In genomic region chr13:41371547-41371946, GRCm38 (mm10) we compare ENCODE assay signal across 27 mouse cellular contexts.
DNase-seq lines count a peak whose midpoint lies in the region; ATAC-seq and TF ChIP-seq lines count a peak whose summit lies in the region.
"Had no signal": no experiment of that assay in that cellular context is flagged by ENCODE, and none has a peak within 500 bp of the region (broad histone marks: within the 10 kb centered on the region; RNA-seq: fewer than 3 reads in every experiment).

No protein-coding gene starts in this region.

- ATAC-seq in heart, embryonic 15.5 days (replicated peaks; ENCODE audit: insufficient number of reproducible peaks, insufficient read depth, low FRiP score, low read depth), result no peak
- ATAC-seq in limb, embryonic 13.5 days (ENCODE audit: low FRiP score, low read depth), result peak; percentile 72; the same call in 1 of the 2 replicates
- ATAC-seq in limb, embryonic 14.5 days (ENCODE audit: low FRiP score, low read depth), result peak; percentile 63
- ATAC-seq: CD4-positive, CD25-positive, alpha-beta regulatory T cell, adult 4 months; forebrain, embryonic 15.5 days; Patski had no signal

- H3K9me3 ChIP-seq in heart, embryonic 15.5 days (replicated peaks), result no peaks in the 10 kb centered on the region
- H3K9me3 ChIP-seq in limb, embryonic 13.5 days, result no peaks in the 10 kb centered on the region
- H3K9me3 ChIP-seq in limb, embryonic 10.5 days (replicated peaks), result no peaks in the 10 kb centered on the region
- H3K9me3 ChIP-seq in limb, embryonic 14.5 days (ENCODE audit: control insufficient read depth, low read length), result no peaks in the 10 kb centered on the region
- H3K9me3 ChIP-seq: embryonic facial prominence, embryonic 15.5 days; forebrain, embryonic 12.5 days; forebrain, embryonic 15.5 days; heart, embryonic 12.5 days; hindbrain, embryonic 12.5 days; hindbrain, embryonic 15.5 days had no signal

- H3K4me3 ChIP-seq in heart, embryonic 15.5 days, result no peak overlapping the region
- H3K4me3 ChIP-seq in limb, embryonic 13.5 days, result no peak overlapping the region
- H3K4me3 ChIP-seq in limb, embryonic 10.5 days, result no peak overlapping the region
- H3K4me3 ChIP-seq in limb, embryonic 14.5 days (replicated peaks; ENCODE audit: low read length), result no peak overlapping the region
- H3K4me3 ChIP-seq: embryonic facial prominence, embryonic 15.5 days; erythroblast, embryonic 14.5 days; forebrain, embryonic 12.5 days; forebrain, embryonic 15.5 days; heart, embryonic 12.5 days; hindbrain, embryonic 12.5 days; hindbrain, embryonic 15.5 days had no signal

- no peak for DNase-seq in heart, postnatal 4 days
- no peak for DNase-seq in limb, embryonic 10.5 days (ENCODE audit: low spot score)
- DNase-seq in NIH3T3 (ENCODE audit: low read depth), result peak; percentile 64
- peak; percentile 90 for DNase-seq in limb, embryonic 14.5 days (ENCODE audit: low spot score)
- no peak for DNase-seq in Muller cell, postnatal 12 days (ENCODE audit: inconsistent ontology term)
- no peak for DNase-seq in layer of hippocampus, adult 8-10 months (ENCODE audit: low spot score in 2 of 2)
- DNase-seq: adrenal gland, adult 2 months; adrenal gland, postnatal 25 days; cerebellum, adult 11-12 months; cerebellum, adult 8-10 months; cerebellum, postnatal 10 days; cerebellum, postnatal 36 days; embryo, embryonic 11 days; gastrocnemius, postnatal 25 days; heart, adult 18-20 months; heart, postnatal 14 days had no signal

- H3K27ac ChIP-seq in heart, embryonic 15.5 days, result peak overlapping the region; percentile 3; the same call in 1 of the 2 replicates
- H3K27ac ChIP-seq in limb, embryonic 13.5 days, result no peak overlapping the region
- H3K27ac ChIP-seq in limb, embryonic 10.5 days, result no peak overlapping the region
- no peak overlapping the region for H3K27ac ChIP-seq in limb, embryonic 14.5 days (replicated peaks; ENCODE audit: low read depth, low read length)
- H3K27ac ChIP-seq: embryonic facial prominence, embryonic 15.5 days; forebrain, embryonic 12.5 days; forebrain, embryonic 15.5 days; hindbrain, embryonic 12.5 days; hindbrain, embryonic 15.5 days had no signal

- H3K9ac ChIP-seq in heart, embryonic 15.5 days, result no peak overlapping the region
- no peak overlapping the region for H3K9ac ChIP-seq in limb, embryonic 13.5 days
- H3K9ac ChIP-seq in limb, embryonic 14.5 days (ENCODE audit: low read depth, low read length, severe bottlenecking), result no peak overlapping the region
- H3K9ac ChIP-seq: embryonic facial prominence, embryonic 15.5 days; forebrain, embryonic 12.5 days; forebrain, embryonic 15.5 days; heart, embryonic 12.5 days; hindbrain, embryonic 12.5 days; hindbrain, embryonic 15.5 days had no signal

- no peak overlapping the region for H3K4me2 ChIP-seq in heart, embryonic 15.5 days
- H3K4me2 ChIP-seq in limb, embryonic 13.5 days (replicated peaks), result no peak overlapping the region
- no peak overlapping the region for H3K4me2 ChIP-seq in limb, embryonic 14.5 days (replicated peaks; ENCODE audit: low read depth, low read length, severe bottlenecking)
- H3K4me2 ChIP-seq: embryonic facial prominence, embryonic 15.5 days; forebrain, embryonic 12.5 days; forebrain, embryonic 15.5 days; heart, embryonic 12.5 days; hindbrain, embryonic 12.5 days; hindbrain, embryonic 15.5 days had no signal

- no peaks in the 10 kb centered on the region for H3K36me3 ChIP-seq in heart, embryonic 15.5 days
- H3K36me3 ChIP-seq in limb, embryonic 13.5 days, result no peaks in the 10 kb centered on the region
- H3K36me3 ChIP-seq in limb, embryonic 10.5 days, result no peaks in the 10 kb centered on the region
- no peaks in the 10 kb centered on the region for H3K36me3 ChIP-seq in limb, embryonic 14.5 days (ENCODE audit: control insufficient read depth, insufficient read depth, low read length)
- H3K36me3 ChIP-seq: embryonic facial prominence, embryonic 15.5 days; forebrain, embryonic 12.5 days; forebrain, embryonic 15.5 days; heart, embryonic 12.5 days; hindbrain, embryonic 12.5 days; hindbrain, embryonic 15.5 days had no signal

- H3K4me1 ChIP-seq in heart, embryonic 15.5 days (replicated peaks), result 0 out of 2 replicates have a peak, but pooled peaks cover under 1% of the 10 kb centered on the region
- H3K4me1 ChIP-seq in limb, embryonic 13.5 days, result peaks cover 22% of the 10 kb centered on the region
- no peaks in the 10 kb centered on the region; the same call in 1 of the 2 replicates for H3K4me1 ChIP-seq in limb, embryonic 10.5 days
- peaks cover 9% of the 10 kb centered on the region for H3K4me1 ChIP-seq in limb, embryonic 14.5 days (ENCODE audit: control insufficient read depth, insufficient read depth, low read length)
- H3K4me1 ChIP-seq: forebrain, embryonic 15.5 days; hindbrain, embryonic 12.5 days; hindbrain, embryonic 15.5 days had no signal

- TF ChIP-seq POLR2A in limb, embryonic 14.5 days (IDR thresholded peaks at IDR 0.05; ENCODE audit: borderline replicate concordance, extremely low read depth, insufficient read depth, insufficient read length), result no peak

- H3K27me3 ChIP-seq in heart, embryonic 15.5 days, result no peaks in the 10 kb centered on the region
- H3K27me3 ChIP-seq in limb, embryonic 13.5 days, result peaks cover 6% of the 10 kb centered on the region; the same call in 1 of the 2 replicates
- no peaks in the 10 kb centered on the region for H3K27me3 ChIP-seq in limb, embryonic 10.5 days (ENCODE audit: low read depth, poor library complexity, severe bottlenecking)
- H3K27me3 ChIP-seq in limb, embryonic 14.5 days (ENCODE audit: control insufficient read depth, insufficient read depth, low read length), result no peaks in the 10 kb centered on the region
- H3K27me3 ChIP-seq: embryonic facial prominence, embryonic 15.5 days; forebrain, embryonic 12.5 days; forebrain, embryonic 15.5 days; heart, embryonic 12.5 days; hindbrain, embryonic 12.5 days; hindbrain, embryonic 15.5 days; Patski had no signal

- WGBS in heart, embryonic 15.5 days, result 61% methylated on average over 3 of the region's 3 CpGs
- 18% methylated on average over 3 of the region's 3 CpGs for WGBS in limb, embryonic 13.5 days
- WGBS in limb, embryonic 10.5 days, result 84% methylated on average over 3 of the region's 3 CpGs
- WGBS in limb, embryonic 14.5 days, result 16% methylated on average over 3 of the region's 3 CpGs

Comparison
In these comparisons a context has a peak if more than half of its experiments do, and no peak if none do; other contexts are left out.
1. DNase-seq: peak in NIH3T3 (single experiment) and limb, embryonic 14.5 days (single experiment); none in heart, postnatal 4 days (single experiment), limb, embryonic 10.5 days (single experiment), Muller cell, postnatal 12 days (single experiment) and layer of hippocampus, adult 8-10 months (0 of 2).